Mouse (Mus musculus): ENCODE measurements around the gene Stk17b.

Gene Stk17b

GRCm38 (mm10) chr1:53784721-53785418 is at the start of gene Stk17b:
Gene Stk17b (minus strand): TSS chr1:53785224.
- DNase-seq (ENCODE audit: low read depth, low spot score), result peak; percentile 60

GRCm38 (mm10) chr1:53830286-53830685 is 45.3 kb upstream of the Stk17b start:
- no peak for DNase-seq (ENCODE audit: low read depth, low spot score)

- no peak for DNase-seq (ENCODE audit: low read depth, low spot score)
These were observed 44.1 kb upstream of the Stk17b start for GRCm38 (mm10) chr1:53829089-53829488.

- DNase-seq (ENCODE audit: low read depth, low spot score), result no peak
These were observed 39.7 kb upstream of the Stk17b start for GRCm38 (mm10) chr1:53824446-53825337.

GRCm38 (mm10) chr1:53823687-53824445 is 38.8 kb upstream of the Stk17b start:
- peak; percentile 33 for DNase-seq (ENCODE audit: low read depth, low spot score)

- DNase-seq (ENCODE audit: low read depth, low spot score), result no peak
These were observed 37.0 kb upstream of the Stk17b start for GRCm38 (mm10) chr1:53821983-53822382.

GRCm38 (mm10) chr1:53820041-53820632 is 35.1 kb upstream of the Stk17b start:
- DNase-seq (ENCODE audit: low read depth, low spot score), result no peak

GRCm38 (mm10) chr1:53818072-53818862 is 33.2 kb upstream of the Stk17b start:
- DNase-seq (ENCODE audit: low read depth, low spot score), result no peak

- no peak for DNase-seq (ENCODE audit: low read depth, low spot score)
These were observed 31.3 kb upstream of the Stk17b start for GRCm38 (mm10) chr1:53816353-53816752.

GRCm38 (mm10) chr1:53814077-53814705 is 29.2 kb upstream of the Stk17b start:
- DNase-seq (ENCODE audit: low read depth, low spot score), result no peak

- DNase-seq (ENCODE audit: low read depth, low spot score), result no peak
These were observed 26.9 kb upstream of the Stk17b start for GRCm38 (mm10) chr1:53811919-53812318.

- DNase-seq (ENCODE audit: low read depth, low spot score), result no peak
These were observed 23.2 kb upstream of the Stk17b start for GRCm38 (mm10) chr1:53808229-53808628.

GRCm38 (mm10) chr1:53797811-53798210 is 12.8 kb upstream of the Stk17b start:
- DNase-seq (ENCODE audit: low read depth, low spot score), result no peak

GRCm38 (mm10) chr1:53797074-53797473 is 12.1 kb upstream of the Stk17b start:
- no peak for DNase-seq (ENCODE audit: low read depth, low spot score)

- no peak for DNase-seq (ENCODE audit: low read depth, low spot score)
These were observed 11.2 kb upstream of the Stk17b start for GRCm38 (mm10) chr1:53796271-53796670.

GRCm38 (mm10) chr1:53795591-53795990 is 10.6 kb upstream of the Stk17b start:
- no peak for DNase-seq (ENCODE audit: low read depth, low spot score)

- no peak for DNase-seq (ENCODE audit: low read depth, low spot score)
These were observed 10.1 kb upstream of the Stk17b start for GRCm38 (mm10) chr1:53795081-53795480.

GRCm38 (mm10) chr1:53794279-53794678 is 9.3 kb upstream of the Stk17b start:
- no peak for DNase-seq (ENCODE audit: low read depth, low spot score)

- no peak for DNase-seq (ENCODE audit: low read depth, low spot score)
These were observed 6.3 kb upstream of the Stk17b start for GRCm38 (mm10) chr1:53791343-53791742.

GRCm38 (mm10) chr1:53784291-53784720 is 718 bp downstream of the Stk17b start:
- DNase-seq (ENCODE audit: low read depth, low spot score), result peak; percentile 9

Data from WW6 (cell line).